Mouse (Mus musculus): ENCODE measurements around the gene Ripor1. TPM values are rescaled to one million over a fixed set of nuclear protein-coding genes. Genes with fewer than 3 reads are reported as not detected.
"Not testable (repeated sequence)": the region's sequence is repeated elsewhere in the genome, so short reads cannot be mapped to it uniquely, and the experiment has no call there.

Gene Ripor1
- 10 to 100 TPM; 53.1 to 55.8 TPM for total RNA-seq (2021)

- intact Hi-C loops (cut with DNase I), result no loop called here
- DNase-seq, result peak; percentile 86 to 87
Measured at GRCm38 (mm10) chr8:105604804-105605381, at the start of gene Ripor1. Gene Ripor1 (plus strand): TSS chr8:105605255.

GRCm38 (mm10) chr8:105562863-105563262 is 42.2 kb upstream of the Ripor1 start:
- no peak for DNase-seq
- intact Hi-C loops (cut with DNase I), result no loop called here

GRCm38 (mm10) chr8:105563871-105564270 is 41.2 kb upstream of the Ripor1 start:
- intact Hi-C loops (cut with DNase I), result no loop called here
- no peak for DNase-seq

GRCm38 (mm10) chr8:105564573-105565229 is 40.4 kb upstream of the Ripor1 start:
- intact Hi-C loops (cut with DNase I), result loop anchor here (5.0 kb wide), 1 partner anchor 123 kb away; the partner anchor contains the start of gene Carmil2

GRCm38 (mm10) chr8:105565401-105565881 is 39.6 kb upstream of the Ripor1 start:
- intact Hi-C loops (cut with DNase I), result loop anchor here (5.0 kb wide), 1 partner anchor 122 kb away; the partner anchor contains the start of gene Carmil2

More at GRCm38 (mm10) chr8:105564573-105565229, 40.4 kb upstream of the Ripor1 start:
- DNase-seq, result not testable (repeated sequence)

GRCm38 (mm10) chr8:105565952-105566702 is 38.9 kb upstream of the Ripor1 start, which contains the start of gene Atp6v0d1:
Gene Atp6v0d1 (minus strand): TSS chr8:105566047.
- intact Hi-C loops (cut with DNase I), result loop anchor here (2.0 to 5.0 kb wide), 2 partner anchors 31 to 121 kb away; partner anchors contain the start of gene Carmil2
- peak; percentile 99 to 100 for DNase-seq

More at GRCm38 (mm10) chr8:105565401-105565881, 39.6 kb upstream of the Ripor1 start:
- no peak for DNase-seq

- DNase-seq, result peak; percentile 4 to 12
- intact Hi-C loops (cut with DNase I), result loop anchor here (2.0 to 5.0 kb wide), 2 partner anchors 30 to 120 kb away; partner anchors contain the start of gene Carmil2
Measured at GRCm38 (mm10) chr8:105566703-105567595, 38.1 kb upstream of the Ripor1 start.

- no peak for DNase-seq
- intact Hi-C loops (cut with DNase I), result no loop called here
Measured at GRCm38 (mm10) chr8:105571810-105572209, 33.2 kb upstream of the Ripor1 start.

- peak; percentile 55 to 65 for DNase-seq
- intact Hi-C loops (cut with DNase I), result no loop called here
Measured at GRCm38 (mm10) chr8:105573427-105573826, 31.6 kb upstream of the Ripor1 start.

GRCm38 (mm10) chr8:105574741-105575140 is 30.3 kb upstream of the Ripor1 start:
- DNase-seq, result no peak
- intact Hi-C loops (cut with DNase I), result no loop called here

- peak in 1 of 2 experiments; percentile 15 for DNase-seq
- intact Hi-C loops (cut with DNase I), result no loop called here
Measured at GRCm38 (mm10) chr8:105575538-105575937, 29.5 kb upstream of the Ripor1 start.

- intact Hi-C loops (cut with DNase I), result no loop called here
- no peak for DNase-seq
Measured at GRCm38 (mm10) chr8:105579719-105580118, 25.3 kb upstream of the Ripor1 start.

GRCm38 (mm10) chr8:105592431-105592830 is 12.6 kb upstream of the Ripor1 start:
- intact Hi-C loops (cut with DNase I), result no loop called here
- no peak for DNase-seq

- peak; percentile 63 to 72 for DNase-seq
- intact Hi-C loops (cut with DNase I), result no loop called here
Measured at GRCm38 (mm10) chr8:105593859-105594258, 11.2 kb upstream of the Ripor1 start.

GRCm38 (mm10) chr8:105594451-105595242 is 10.4 kb upstream of the Ripor1 start:
- no peak for DNase-seq
- intact Hi-C loops (cut with DNase I), result no loop called here

- intact Hi-C loops (cut with DNase I), result loop anchor here (2.0 kb wide), 4 partner anchors 26 to 88 kb away; partner anchors contain the start of genes Agrp, Atp6v0d1 and Ctcf
- peak; percentile 81 to 86 for DNase-seq
Measured at GRCm38 (mm10) chr8:105596362-105597034, 8.6 kb upstream of the Ripor1 start.

- intact Hi-C loops (cut with DNase I), result no loop called here
- no peak for DNase-seq
Measured at GRCm38 (mm10) chr8:105598777-105599176, 6.3 kb upstream of the Ripor1 start.

GRCm38 (mm10) chr8:105601301-105601700 is 3.8 kb upstream of the Ripor1 start:
- intact Hi-C loops (cut with DNase I), result no loop called here
- DNase-seq, result no peak

Data from heart, postnatal 10 days (tissue).